Mouse (Mus musculus) common myeloid progenitor, adult 5-6 weeks (primary cell): Measurements from ENCODE around the gene Ksr1. TPM values are rescaled to one million over a fixed set of nuclear protein-coding genes. Genes with fewer than 3 reads are reported as not detected.

Experiments
- ATAC-seq: replicated peaks from 2 replicates; pipeline ENCODE4 v1.8.0; 2016; ENCODE audit warnings: low read depth, mild to moderate bottlenecking, moderate TSS enrichment, inconsistent platforms; ENCODE audit not compliant: poor library complexity, severe bottlenecking
- total RNA-seq: library from RNA; stranded (forward); fragments of 200-1000, 187-1606 nt; gene quantifications from 2 replicates; pipeline ENCODE4 v1.2.3, GENCODE M21; 2017

Gene Ksr1
- total RNA-seq, 1 experiment from 2014 or later, result 7.9 TPM

DNA sequence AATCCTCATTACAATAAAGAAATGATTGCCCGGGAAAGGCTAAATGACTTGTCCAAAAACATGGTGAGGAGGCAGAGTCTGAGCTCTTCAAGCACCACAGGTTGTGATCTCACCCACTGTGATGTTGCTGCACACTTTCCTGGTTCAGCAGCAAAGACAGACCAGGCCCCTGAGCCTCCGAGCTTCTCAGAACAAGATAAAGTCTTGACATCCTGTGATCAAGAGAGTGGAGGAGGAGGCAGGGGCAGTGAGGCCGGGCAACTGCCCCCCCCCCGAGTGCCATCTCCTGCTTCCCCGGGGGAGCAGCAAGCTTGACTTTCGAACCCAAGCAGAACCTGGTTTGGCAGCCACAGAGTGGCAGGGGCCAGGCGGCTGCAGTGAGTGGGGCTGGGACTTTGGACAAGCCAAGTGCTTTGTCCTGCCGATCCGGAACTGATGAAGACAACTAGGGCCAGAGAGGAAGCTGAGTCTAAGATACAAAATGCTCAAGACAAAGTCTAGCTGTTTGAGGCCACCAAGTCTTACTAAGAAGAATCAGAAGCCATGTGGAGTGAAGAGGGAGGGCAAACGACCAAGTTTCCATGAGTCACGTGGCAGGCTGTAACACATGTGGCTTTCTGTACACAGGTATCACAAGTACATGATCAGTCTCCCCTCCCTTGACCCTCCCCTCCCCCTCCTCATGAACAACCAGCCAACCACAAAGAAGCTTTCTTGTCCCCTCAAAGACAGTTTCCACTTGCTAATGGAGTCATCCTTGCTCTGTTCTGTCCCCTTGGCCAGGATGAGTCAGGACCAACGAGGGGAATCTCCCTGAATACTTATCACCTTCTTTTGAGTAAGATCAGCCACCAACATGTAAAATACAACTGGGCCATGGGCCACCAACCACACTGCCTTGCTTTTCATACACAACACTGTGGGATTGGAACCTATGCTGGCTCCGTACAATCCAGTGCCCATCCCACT is 16.5 kb downstream of the Ksr1 start:
- no peak; the same call in 1 of the 2 replicates for ATAC-seq

DNA sequence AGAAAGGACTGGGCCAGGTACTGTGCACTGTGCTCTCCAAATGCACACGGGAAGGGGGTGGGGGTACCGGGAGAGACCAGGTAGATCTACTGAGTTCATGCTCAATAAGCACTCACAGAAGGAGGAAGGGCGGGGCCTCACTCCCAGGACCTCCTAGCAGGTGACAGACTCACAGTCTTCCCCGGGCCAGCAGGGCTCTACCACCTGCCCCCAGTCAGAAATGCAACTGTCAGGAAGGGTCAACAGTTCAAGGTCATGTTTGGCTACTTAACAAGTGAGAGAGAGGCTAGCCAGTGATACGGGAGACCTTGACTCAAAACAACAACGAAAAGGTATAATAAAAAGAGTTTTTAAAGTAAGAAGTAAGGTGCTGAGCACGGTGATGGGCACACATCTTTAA is 18.0 kb downstream of the Ksr1 start:
- no peak for ATAC-seq

DNA sequence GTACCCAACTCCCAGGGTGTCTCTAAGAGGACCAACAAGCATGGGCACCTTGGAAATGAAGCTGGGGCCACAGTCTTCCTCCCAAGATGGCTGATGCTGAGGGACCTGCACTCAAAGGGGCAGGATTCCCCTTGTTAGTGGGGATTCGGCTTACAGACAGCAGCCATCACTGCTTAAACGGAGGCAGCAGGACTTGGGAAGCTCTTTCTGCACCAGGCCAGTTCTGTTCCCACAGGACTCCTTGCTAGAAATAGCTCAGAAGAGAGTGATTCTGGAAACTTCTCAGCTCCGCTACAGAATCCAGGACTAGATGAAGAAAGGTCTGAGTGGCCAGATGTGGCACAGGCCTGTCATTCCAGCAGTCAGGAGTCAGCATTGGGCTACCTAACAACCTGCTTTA is 19.2 kb downstream of the Ksr1 start:
- no peak for ATAC-seq

DNA sequence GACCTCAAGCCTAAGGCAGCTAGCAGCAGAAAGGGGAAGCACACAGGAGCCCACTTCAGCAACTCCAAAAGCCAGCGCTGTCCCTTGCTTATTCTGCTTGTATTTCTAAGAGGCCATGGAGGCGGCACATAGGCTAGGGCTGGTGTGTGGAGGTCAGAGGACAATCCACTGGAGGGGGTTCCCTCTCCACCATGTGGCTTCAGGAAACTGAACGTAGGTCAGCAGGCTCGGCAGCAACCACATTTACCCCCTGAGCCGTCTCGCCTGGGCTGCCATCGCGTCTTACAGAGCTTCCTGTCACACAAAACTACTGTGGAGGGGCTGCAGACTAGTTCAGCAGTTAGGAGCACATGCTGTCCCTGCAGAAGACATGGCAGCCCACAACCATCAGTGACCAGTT is 20.4 kb downstream of the Ksr1 start:
- ATAC-seq, result peak; percentile 49

DNA sequence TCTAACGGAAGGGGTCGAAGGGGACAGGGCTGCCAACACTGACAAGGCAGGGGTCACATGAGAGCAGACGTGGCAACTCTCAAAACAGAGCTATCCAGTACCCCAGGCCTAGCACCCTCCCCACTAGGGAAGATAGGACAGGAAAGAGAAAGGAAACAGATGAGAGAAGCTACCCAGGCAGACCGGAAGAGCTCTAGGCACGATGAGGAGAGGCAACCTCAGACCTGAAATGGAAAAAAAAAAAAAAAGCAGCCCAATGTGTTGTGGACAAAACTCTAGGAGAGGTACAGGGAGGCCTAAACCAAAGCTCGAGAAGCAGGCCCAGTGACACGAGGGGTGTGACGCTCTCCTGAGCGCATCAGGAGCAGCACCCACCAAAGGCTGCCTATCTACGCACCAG is 23.7 kb downstream of the Ksr1 start:
- ATAC-seq, result peak; percentile 48

DNA sequence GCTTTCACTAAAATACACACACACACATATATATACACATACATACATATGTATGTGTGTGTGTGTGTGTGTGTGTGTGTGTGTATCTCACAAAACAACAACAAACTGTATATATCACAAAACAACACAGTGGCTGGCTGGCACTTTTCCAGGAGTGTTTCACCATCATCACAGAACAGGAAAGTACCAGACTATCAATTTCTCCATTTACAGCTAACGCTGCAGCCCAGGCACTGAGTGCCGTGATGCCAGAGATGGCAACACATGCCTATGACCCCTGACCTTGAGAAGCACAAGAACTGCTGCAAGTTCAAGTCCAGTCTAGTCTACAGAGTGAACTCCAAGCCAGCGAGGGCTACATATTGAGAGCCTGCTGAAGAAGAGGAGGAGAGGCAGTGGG is 26.1 kb downstream of the Ksr1 start:
- no peak for ATAC-seq

DNA sequence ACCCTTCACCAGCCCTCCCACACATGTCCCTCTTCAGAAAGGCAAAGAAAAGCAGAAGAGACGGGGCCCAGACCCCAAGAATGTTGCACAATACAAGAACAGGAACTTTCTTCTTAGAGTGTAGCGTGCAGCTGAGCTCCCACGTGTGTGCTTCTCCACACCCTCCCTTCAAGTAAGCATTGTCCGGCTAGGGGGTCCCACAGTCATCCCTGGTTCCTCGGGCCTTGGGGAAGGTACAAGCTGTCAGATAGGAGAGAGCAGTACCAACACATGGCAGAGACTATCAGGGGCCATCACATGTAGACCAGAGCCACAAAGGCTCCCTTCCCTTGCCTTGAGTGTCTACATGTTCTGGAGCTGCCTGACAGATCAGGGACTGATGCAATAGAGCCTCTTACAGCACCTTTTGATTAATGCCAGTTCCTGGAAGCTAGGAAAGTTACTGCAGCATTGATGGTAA is 27.3 kb downstream of the Ksr1 start:
- ATAC-seq, result peak; percentile 75

DNA sequence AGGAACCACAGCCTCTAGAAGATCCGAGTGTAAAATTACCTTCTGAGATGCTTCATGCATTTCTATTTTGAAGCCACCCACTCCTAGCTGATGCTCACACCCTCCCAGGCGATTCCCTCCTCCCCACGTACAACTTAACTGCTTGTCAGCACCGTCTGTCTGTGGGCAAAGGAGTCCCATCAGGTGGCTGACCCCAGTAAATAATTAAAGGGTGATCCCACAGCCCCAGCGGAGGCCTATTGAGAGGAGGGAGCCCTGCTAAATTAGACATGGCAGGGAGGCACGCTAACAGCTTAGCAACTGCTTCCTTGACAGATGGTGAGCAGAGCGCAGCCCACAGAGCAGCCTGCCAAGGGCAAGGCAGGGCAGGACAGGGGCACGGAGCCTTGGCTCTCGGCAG is 29.5 kb downstream of the Ksr1 start:
- ATAC-seq, result no peak

DNA sequence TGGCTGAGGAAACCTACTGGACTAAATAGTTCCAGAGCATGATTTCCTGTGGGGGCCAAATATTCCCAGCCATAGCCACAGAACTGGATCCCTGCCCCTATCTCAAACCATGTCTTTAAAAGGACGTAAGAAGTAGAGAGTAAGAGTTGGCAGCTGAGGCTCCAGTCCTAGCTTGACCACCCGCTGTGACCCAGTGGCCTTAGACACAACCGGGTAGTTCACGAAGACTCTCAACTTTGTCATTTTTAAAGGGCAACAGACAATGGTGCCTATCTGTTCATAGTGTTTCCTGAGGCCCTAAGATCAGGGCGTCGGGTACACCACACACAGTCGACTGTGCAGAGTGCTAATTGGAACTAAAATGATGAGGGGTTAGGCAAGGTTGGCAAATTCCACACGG is 30.5 kb downstream of the Ksr1 start:
- ATAC-seq, result no peak

DNA sequence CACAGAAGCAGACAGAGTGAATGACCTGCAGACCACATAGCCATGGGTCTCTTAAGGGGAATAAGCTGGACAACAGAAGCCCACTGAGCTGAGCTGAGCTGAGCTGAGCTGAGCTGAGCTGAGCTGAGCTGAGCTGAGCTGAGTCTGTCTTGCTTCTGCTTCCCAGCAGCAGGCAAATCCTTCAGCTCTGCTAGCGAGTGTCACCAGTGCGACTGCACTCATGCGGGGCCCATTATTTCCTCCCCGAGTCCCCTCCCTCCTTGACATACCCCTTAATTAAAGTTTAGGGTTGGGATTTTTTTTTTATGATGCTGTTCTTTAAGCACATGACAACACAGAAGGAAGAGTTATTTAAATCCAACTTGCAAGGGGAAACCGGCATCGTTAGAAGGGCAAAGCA is 32.1 kb downstream of the Ksr1 start:
- ATAC-seq, result no peak

DNA sequence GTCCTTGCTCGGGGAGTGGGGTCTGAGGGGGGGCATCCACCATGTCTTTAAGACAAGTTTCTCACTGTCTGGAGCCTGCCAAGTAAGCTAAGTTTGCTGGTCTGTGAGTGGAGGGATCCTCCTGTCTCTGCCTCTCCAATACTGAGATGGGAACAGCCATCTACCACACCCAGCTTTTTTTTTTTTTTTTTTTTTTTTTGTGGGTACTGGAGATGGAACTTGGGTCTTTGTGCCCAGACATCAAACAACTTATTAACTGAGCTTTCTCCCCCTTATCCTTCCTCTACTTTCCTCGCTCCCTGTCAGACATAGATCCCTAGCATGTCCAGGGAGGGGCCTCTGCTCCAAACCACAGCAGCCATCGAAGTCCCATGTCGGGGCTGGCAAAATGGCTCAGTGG is 32.8 kb downstream of the Ksr1 start:
- no peak for ATAC-seq

DNA sequence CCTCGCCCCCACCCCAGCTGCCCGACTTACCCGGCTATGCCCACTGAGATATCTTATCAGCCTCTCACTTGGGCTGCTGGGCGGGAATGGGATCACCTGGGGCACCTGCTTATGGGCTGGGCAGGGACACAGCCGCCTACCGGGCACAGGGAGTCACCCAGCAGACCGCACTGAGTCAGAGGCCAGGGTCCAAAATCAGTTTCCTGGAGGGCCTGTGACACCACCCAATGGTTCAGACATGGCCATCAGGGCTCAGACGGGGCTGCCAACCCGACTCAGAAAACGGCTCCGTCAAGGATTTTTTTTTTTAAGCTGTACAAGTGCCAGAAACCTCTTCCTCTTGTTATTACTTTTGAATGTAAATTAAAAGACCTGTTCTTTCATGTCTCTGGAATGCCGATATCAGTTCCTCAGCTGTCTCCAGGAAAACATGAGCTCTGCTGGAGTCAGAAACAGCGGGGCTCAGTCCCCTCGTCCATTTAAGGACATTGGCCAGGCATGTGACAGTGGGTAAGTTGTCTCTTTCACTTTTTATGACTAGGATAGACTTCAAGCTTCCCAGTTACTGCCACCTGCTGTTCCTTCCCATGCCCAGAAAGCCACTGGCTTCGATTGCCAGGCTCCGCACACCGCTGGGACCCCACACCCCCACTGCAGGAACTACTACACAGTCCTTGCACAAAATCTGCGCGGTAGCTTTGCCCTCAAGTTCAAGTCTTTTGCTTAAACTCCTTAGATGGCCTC is 33.5 kb downstream of the Ksr1 start:
- peak; percentile 29 for ATAC-seq

DNA sequence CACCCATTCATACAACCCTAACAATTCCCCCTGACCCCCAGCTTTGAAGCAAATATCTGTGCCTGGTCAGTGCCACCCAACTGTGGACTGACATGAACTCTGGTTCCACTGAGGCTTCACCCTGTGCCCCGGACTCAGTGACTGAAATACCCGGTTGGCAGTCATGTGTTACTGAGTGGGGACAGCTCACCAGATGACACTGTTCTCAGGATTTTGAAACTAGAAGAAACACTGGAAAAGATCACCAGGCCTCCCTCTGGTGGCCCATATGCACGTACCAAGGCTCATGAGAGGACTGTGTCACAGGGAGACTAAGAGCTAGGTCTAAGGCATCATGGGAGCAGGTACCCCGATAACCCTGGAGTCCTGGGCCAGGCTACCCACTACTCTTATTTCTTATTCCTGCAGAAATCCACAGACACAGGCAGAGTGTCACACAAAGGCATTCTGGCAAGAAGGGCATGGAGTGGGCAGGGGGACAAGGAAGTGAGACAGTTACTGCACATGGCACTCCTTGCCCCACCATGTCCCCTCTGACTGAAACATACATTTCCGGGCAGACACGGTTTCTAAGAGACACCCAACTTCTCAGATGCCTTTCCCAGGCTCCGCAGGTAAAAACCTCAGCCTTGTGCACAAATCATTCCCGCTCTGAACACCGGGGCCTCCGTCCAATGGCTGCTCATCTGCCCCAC is 34.2 kb downstream of the Ksr1 start:
- no peak for ATAC-seq

DNA sequence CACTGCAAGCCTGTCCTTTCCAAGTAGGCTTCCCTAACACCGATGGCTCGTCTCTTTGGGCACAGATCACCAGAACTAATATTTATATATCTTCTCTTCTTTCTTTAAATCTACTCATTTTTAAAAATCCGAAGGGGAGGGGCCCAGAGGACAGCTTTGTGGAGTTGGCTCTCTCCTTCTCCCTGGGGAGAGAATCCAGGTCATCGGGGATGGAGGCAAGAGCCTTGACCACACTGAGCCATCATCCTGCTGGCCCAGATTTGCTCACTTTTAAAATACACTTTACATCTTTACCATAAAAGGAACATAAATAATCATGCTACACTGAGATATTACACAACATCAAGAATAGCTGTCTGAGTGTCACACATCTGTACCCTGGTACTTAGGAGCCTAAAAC is 35.8 kb downstream of the Ksr1 start:
- no peak for ATAC-seq

DNA sequence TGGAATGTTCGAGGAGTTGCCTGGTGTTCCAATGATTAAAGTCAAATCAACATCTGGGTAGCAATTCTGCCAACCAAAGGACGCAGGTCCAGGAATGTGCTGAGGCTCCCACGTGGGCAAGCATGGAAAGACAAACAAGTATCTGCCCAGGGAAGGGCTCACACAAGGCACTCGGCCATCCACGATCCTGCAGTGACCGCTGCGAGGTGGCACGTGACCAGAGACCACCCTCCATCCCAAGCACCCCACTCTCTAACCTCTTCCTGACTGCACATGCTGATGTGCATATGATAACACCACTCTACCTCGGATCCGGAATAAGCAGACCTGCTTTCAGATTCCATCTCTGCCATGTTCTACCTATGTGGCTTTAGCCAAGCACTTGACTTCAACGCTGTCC is 38.3 kb downstream of the Ksr1 start:
- ATAC-seq, result no peak

DNA sequence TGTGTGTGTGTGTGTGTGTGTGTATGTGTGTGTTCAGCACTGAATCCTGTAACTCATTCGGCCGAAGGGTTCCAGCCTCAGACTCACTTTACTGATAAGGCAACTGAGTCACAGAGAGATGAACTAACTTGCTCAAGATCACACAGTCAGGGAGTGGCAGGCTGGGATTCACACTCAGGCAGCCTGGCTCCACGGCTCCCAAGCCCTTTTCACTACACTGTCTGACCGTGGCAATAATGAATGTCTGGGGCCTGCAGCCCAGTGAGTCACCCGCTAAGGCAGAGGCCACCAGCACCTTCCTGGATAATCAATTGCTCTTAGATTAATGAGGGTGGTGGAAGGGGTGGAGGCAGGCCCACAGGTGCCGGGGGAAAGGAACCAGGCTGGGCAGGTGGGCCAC is 41.2 kb downstream of the Ksr1 start:
- no peak for ATAC-seq

DNA sequence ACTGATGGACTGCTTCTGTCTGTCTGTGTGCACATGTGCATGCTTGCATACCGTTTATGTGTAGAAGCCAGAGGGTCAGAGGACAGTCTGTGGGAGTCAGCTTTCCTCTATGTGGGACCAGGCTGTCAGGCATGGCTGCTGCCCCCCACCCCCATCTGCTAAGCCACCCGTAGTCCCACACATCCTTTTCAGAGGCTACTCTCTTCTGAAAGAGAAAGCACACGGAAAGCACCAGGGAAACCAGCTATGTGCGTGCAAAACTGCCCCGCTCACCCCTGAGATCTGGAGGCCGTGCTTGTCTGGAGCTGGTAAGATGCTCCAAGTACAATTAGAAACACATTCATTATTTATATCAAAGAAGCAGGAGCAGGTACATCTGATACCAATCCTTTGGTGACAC is 41.7 kb downstream of the Ksr1 start:
- ATAC-seq, result no peak

DNA sequence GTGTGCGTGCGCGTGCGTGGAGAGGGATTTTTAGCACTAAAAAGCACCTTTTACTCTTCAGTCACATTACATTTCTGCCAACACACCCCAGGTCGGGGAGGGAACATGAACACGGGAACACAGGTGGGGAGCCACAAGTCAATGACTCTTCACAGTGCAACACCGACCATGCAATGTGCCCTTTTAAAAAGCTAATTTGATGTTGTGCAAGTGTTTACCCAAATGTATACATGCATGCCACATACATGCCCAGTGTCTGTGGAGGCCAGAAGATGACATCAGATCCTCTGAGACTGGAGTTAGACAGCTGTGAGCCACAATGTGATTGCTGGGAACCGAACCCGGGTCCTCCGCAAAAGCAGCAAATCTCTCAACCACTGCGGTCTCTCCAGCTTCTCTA is 42.1 kb downstream of the Ksr1 start:
- no peak for ATAC-seq

DNA sequence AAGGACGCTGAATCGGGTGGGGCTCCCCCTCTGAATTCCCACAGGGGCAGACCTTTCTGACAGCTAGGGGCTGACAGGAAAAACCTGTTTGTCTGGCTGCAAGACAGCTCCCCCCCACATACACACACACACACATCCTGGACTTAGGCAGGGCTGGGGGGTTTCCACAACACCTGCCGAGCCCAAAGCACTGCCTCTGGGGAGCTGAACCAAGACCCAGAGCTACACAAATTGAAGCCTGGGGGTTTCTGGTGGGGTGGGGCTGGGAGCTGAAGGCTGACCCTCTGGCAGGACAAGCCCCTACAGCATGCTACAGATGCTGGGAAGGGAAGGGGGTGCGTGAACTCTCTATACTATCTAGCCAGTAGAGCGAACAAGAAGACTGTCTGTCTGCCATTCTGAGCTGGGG is 42.7 kb downstream of the Ksr1 start:
- no peak for ATAC-seq

DNA sequence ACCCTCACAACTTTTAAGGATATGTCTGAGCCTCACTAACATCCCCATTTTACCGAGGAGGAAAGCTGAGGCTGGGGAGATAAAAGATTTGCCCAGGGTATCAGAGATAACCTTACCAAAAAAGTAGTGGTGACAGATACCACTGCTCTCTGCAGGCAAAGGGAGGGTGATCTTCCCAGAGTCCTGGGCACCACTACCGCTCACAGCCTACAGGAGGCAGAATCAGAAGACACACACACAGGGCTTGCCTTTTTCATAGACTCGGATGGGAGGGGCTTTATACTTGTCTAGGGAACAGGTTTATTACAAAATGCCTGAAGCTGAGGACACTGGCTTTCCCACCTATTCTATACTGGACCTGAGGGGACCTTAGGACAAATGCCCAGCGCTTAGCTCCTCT is 43.9 kb downstream of the Ksr1 start:
- ATAC-seq, result 0 out of 2 replicates have a peak, but pooled peaks have one; percentile 52

DNA sequence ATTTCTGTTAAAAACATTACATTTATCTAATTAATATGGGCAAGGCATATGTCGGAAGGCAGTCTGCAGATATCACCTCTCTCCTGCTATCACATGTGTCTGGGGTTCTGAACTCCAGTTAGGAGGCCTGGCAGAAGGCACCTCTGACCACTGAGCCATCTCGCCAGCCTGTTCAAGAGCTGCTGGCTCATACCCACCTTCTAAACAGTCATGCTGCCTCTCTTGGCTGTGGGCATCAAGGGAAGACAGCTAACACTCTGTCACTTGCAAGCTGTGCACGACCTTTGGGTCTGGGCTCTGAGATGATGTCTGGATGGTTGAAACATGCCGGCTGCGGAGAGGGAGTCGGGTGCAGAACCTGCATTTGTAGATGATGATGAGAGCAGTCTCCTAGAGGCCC is 44.6 kb downstream of the Ksr1 start:
- ATAC-seq, result no peak
